ENCODE assay signal across 7 mouse cellular contexts in genomic region chr12:100952193-100952931, GRCm38 (mm10). TPM values are rescaled to one million over a fixed set of nuclear protein-coding genes. Genes with fewer than 3 reads are reported as not detected.
DNase-seq lines count a peak whose midpoint lies in the region; ATAC-seq lines count a peak whose summit lies in the region.

No protein-coding gene starts in this region.

- peak overlapping the region; percentile 18; the same call in 1 of the 2 replicates for H3K27ac ChIP-seq in hindbrain, embryonic 16.5 days (ENCODE audit: low read depth, low read length)

- H3K4me1 ChIP-seq in hindbrain, embryonic 16.5 days (ENCODE audit: control insufficient read depth, insufficient read depth, low read depth, low read length), result peaks cover 8% of the 10 kb centered on the region

- no peaks in the 10 kb centered on the region for H3K27me3 ChIP-seq in hindbrain, embryonic 16.5 days (replicated peaks; ENCODE audit: control insufficient read depth, insufficient read depth, low read length)

- H3K9me3 ChIP-seq in hindbrain, embryonic 16.5 days (ENCODE audit: control insufficient read depth, low read length), result no peaks in the 10 kb centered on the region

- no peak overlapping the region for H3K4me3 ChIP-seq in hindbrain, embryonic 16.5 days (ENCODE audit: low read length)

- H3K4me2 ChIP-seq in hindbrain, embryonic 16.5 days (ENCODE audit: low read length), result peak overlapping the region; percentile 38

- H3K9ac ChIP-seq in hindbrain, embryonic 16.5 days (ENCODE audit: low read depth, low read length), result no peak overlapping the region

- whole genome bisulfite sequencing in hindbrain, embryonic 16.5 days, result 37% methylated on average over 9 of the region's 9 CpGs

- peak; percentile 78 for ATAC-seq in hindbrain, embryonic 16.5 days

- peak; percentile 49 for DNase-seq in WW6 (ENCODE audit: low read depth, low spot score)
- peak; percentile 83 to 88 for DNase-seq in cerebellum, postnatal 14 days
- peak; percentile 79 for DNase-seq in gastrocnemius, adult 18-20 months (ENCODE audit: low spot score)
- peak; percentile 74 for DNase-seq in left cerebral cortex, adult 11 months (ENCODE audit: low spot score)
- peak; percentile 78 to 84 for DNase-seq in lung, postnatal 4 days
- DNase-seq in right cerebral cortex, postnatal 10 days (ENCODE audit: low spot score in 2 of 2), result peak; percentile 86 to 88

- H3K36me3 ChIP-seq in hindbrain, embryonic 16.5 days (ENCODE audit: control insufficient read depth, insufficient read depth, low read length), result no peaks in the 10 kb centered on the region; the same call in 1 of the 2 replicates

RNA-seq across cellular contexts. Expression of gene Gpr68, which starts 44.4 kb away (rescaled TPM):
- under 1 TPM in 1 of 2 experiments, not detected in 1; 0.26 TPM for total RNA-seq in gastrocnemius, adult 18-20 months (2021)
- polyA plus RNA-seq in hindbrain, embryonic 16.5 days (2015; fragmentation: Nextera tagmentation; extraction: Ambion mirVana), result 6.3 and 6.8 TPM in 2 replicates
